ENCODE assay signal across 7 mouse cellular contexts in the genomic region with DNA sequence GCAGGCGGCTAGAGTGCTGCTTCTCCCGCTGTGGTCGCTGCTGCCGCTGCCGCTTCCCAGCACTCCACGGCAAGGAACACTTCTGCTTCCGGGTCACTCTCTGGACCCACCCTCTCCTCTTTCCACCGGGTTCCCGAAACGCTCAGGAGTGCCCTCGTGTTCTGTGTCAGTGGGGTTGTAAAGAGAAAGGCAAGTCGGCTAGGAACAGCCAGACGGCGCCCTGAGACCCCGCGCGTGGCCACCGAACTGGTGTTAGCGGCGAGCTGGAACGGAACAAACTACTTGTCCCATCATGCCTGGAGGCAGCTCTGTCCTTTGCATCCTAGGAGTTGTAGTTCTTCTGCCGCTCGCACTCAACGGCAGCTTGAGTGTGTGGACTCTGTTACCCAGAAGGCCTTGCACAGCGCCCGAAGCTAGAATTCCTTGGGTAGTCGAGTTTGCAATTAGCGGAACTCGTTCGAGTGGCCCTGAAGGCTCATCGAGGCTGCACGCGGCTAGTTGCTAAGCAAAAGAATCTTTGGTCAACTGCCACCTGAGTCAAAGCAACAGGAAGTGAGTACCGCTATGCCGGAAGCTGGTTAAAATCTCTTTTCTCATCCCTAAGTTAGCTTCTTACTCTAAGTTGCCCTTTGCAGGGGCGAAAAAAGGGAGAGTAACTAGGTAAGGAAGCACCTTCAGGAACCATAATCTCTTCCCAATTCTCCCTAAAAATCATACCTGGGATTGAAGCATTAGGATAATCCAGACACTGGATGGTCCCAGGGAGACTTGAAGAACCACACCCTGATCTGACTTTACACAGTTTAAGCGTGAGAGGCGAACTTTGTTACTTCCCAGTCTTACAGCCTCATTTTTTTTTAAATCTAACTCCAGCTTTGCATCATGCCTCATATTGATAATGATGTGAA. TPM values are rescaled to one million over a fixed set of nuclear protein-coding genes. Genes with fewer than 3 reads are reported as not detected.
A peak's percentile ranks its signal among the peaks of the same experiment; 100 is the strongest.
DNase-seq lines count a peak whose midpoint lies in the region; ATAC-seq lines count a peak whose summit lies in the region.

A gene (plus strand): TSS at position 109 of the 908 bp plus-strand sequence.
A gene (minus strand): TSS at position 292 of the 908 bp plus-strand sequence.

- peak within 1 kb of the TSS; percentile 86 for H3K4me2 ChIP-seq in embryonic facial prominence, embryonic 12.5 days (replicated peaks)
- peak within 1 kb of the TSS; percentile 86 for H3K4me2 ChIP-seq in limb, embryonic 11.5 days (ENCODE audit: low read depth, severe bottlenecking)
- peak within 1 kb of the TSS; percentile 97 for H3K4me2 ChIP-seq in midbrain, embryonic 14.5 days (ENCODE audit: low read length)

- H3K27ac ChIP-seq in embryonic facial prominence, embryonic 12.5 days, result peak within 1 kb of the TSS; percentile 85
- peak within 1 kb of the TSS; percentile 60; the same call in 1 of the 2 replicates for H3K27ac ChIP-seq in limb, embryonic 11.5 days (replicated peaks; ENCODE audit: low read depth, low read length)
- H3K27ac ChIP-seq in midbrain, embryonic 14.5 days (replicated peaks; ENCODE audit: low read depth, low read length), result peak within 1 kb of the TSS; percentile 86

- WGBS in embryonic facial prominence, embryonic 12.5 days, result under 1% methylated on average over 38 of the region's 38 CpGs
- 1% methylated on average over 38 of the region's 38 CpGs for whole genome bisulfite sequencing in limb, embryonic 11.5 days
- 1% methylated on average over 38 of the region's 38 CpGs for WGBS in midbrain, embryonic 14.5 days

- no peaks in the 10 kb centered on the region for H3K27me3 ChIP-seq in embryonic facial prominence, embryonic 12.5 days
- H3K27me3 ChIP-seq in limb, embryonic 11.5 days (ENCODE audit: control insufficient read depth, insufficient read depth, low read length), result no peaks in the 10 kb centered on the region
- no peaks in the 10 kb centered on the region for H3K27me3 ChIP-seq in midbrain, embryonic 14.5 days (ENCODE audit: control insufficient read depth, insufficient read depth, low read length)

- peak within 1 kb of the TSS; percentile 78 for H3K4me3 ChIP-seq in embryonic facial prominence, embryonic 12.5 days
- H3K4me3 ChIP-seq in limb, embryonic 11.5 days (ENCODE audit: low read depth, low read length), result peak within 1 kb of the TSS; percentile 83
- H3K4me3 ChIP-seq in midbrain, embryonic 14.5 days (replicated peaks; ENCODE audit: low read depth, low read length), result peak within 1 kb of the TSS; percentile 51

- H3K9ac ChIP-seq in embryonic facial prominence, embryonic 12.5 days, result peak within 1 kb of the TSS; percentile 78
- peak within 1 kb of the TSS; percentile 72 for H3K9ac ChIP-seq in limb, embryonic 11.5 days (ENCODE audit: low read length)
- peak within 1 kb of the TSS; percentile 70 for H3K9ac ChIP-seq in midbrain, embryonic 14.5 days (replicated peaks; ENCODE audit: low read length)

- no peaks in the 10 kb centered on the region for H3K9me3 ChIP-seq in embryonic facial prominence, embryonic 12.5 days
- no peaks in the 10 kb centered on the region for H3K9me3 ChIP-seq in limb, embryonic 11.5 days (ENCODE audit: control insufficient read depth, low read length)
- no peaks in the 10 kb centered on the region for H3K9me3 ChIP-seq in midbrain, embryonic 14.5 days (ENCODE audit: control insufficient read depth, low read length)

- peaks cover 24% of the 10 kb centered on the region for H3K36me3 ChIP-seq in embryonic facial prominence, embryonic 12.5 days
- H3K36me3 ChIP-seq in limb, embryonic 11.5 days (ENCODE audit: control insufficient read depth, insufficient read depth, low read length), result peaks cover 6% of the 10 kb centered on the region; the same call in 1 of the 2 replicates
- peaks cover 21% of the 10 kb centered on the region for H3K36me3 ChIP-seq in midbrain, embryonic 14.5 days (ENCODE audit: control insufficient read depth, insufficient read depth, low read length)

- H3K4me1 ChIP-seq in embryonic facial prominence, embryonic 12.5 days, result peaks cover 16% of the 10 kb centered on the region; the same call in 1 of the 2 replicates
- H3K4me1 ChIP-seq in limb, embryonic 11.5 days (ENCODE audit: control insufficient read depth, insufficient read depth, low read length), result no peaks in the 10 kb centered on the region
- peaks cover 14% of the 10 kb centered on the region for H3K4me1 ChIP-seq in midbrain, embryonic 14.5 days (ENCODE audit: control insufficient read depth, insufficient read depth, low read length)

- peak; percentile 76 for DNase-seq in adrenal gland, postnatal 25 days
- DNase-seq in heart, adult 11 months, result peak; percentile 99
- peak; percentile 95 for DNase-seq in kidney, adult 18-20 months
- DNase-seq in limb, embryonic 11.5 days (ENCODE audit: low spot score), result peak; percentile 89
- peak; percentile 96 for DNase-seq in midbrain, embryonic 14.5 days
- peak; percentile 81 to 82 for DNase-seq in spleen, adult 18-20 months

- ATAC-seq in embryonic facial prominence, embryonic 12.5 days (ENCODE audit: insufficient number of reproducible peaks, insufficient read depth, low FRiP score, low TSS enrichment), result peak; percentile 97
- ATAC-seq in limb, embryonic 11.5 days (ENCODE audit: insufficient number of reproducible peaks, low FRiP score, low TSS enrichment, low read depth), result peak; percentile 96
- peak; percentile 97 for ATAC-seq in midbrain, embryonic 14.5 days (ENCODE audit: low FRiP score, low TSS enrichment)

RNA-seq across cellular contexts. Expression of the first gene that starts in this region (rescaled TPM):
- 28.0 and 32.2 TPM in 2 replicates for total RNA-seq in adrenal gland, postnatal 25 days (2021)
- polyA plus RNA-seq in embryonic facial prominence, embryonic 12.5 days (2016; fragmentation: Nextera tagmentation; extraction: Ambion mirVana), result 74.7 and 78.3 TPM in 2 replicates
- 55.4 and 60.9 TPM in 2 replicates for polyA plus RNA-seq in limb, embryonic 11.5 days (2014; fragmentation: Nextera tagmentation; extraction: Ambion mirVana)
- polyA plus RNA-seq in midbrain, embryonic 14.5 days (2014; fragmentation: Nextera tagmentation; extraction: Ambion mirVana), result 41.0 and 42.3 TPM in 2 replicates

RNA-seq across cellular contexts. Expression of the second gene that starts in this region (rescaled TPM):
- total RNA-seq in adrenal gland, postnatal 25 days (2021), result 347 and 352 TPM in 2 replicates
- polyA plus RNA-seq in embryonic facial prominence, embryonic 12.5 days (2016; fragmentation: Nextera tagmentation; extraction: Ambion mirVana), result 585 and 596 TPM in 2 replicates
- 619 and 660 TPM in 2 replicates for polyA plus RNA-seq in limb, embryonic 11.5 days (2014; fragmentation: Nextera tagmentation; extraction: Ambion mirVana)
- polyA plus RNA-seq in midbrain, embryonic 14.5 days (2014; fragmentation: Nextera tagmentation; extraction: Ambion mirVana), result 529 and 660 TPM in 2 replicates

Comparison
In these comparisons a context has a peak if more than half of its experiments do, and no peak if none do; other contexts are left out.
1. Peak in every context shown above with its lines: DNase-seq, ATAC-seq, H3K4me3 ChIP-seq and H3K27ac ChIP-seq.